Mouse (Mus musculus) testis, postnatal 14 days (tissue): Measurements from ENCODE around the gene Nisch.
A peak's percentile ranks its signal among the peaks of the same experiment; 100 is the strongest.

ENCODE experiments used
- DNase-seq: peaks from one replicate; pipeline ENCODE4 v3.0.0; 2021; ENCODE audit warnings: low spot score

Nisch gene

DNA sequence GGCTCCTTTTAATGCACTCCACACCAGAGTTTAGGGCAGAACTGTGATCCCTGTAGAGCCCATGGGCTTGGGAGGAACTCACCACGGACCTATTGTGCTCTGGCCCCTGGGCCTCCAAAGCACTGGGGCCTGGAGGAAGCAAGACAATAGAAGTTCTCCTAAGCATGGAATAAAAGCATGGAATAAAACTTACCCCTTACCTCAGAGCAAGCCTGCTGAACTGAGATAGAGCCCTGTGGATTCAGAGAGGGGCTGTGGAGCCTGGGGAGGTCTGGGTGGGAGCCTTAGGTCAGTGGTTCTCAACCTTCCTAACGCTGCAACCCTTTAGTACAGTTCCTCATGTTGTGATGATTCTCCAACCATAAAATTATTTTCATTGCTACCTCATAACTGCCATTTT, at the start of gene Nisch:
Nisch (minus strand) TSS at position 101 of the 400 bp plus-strand sequence.
- no peak for DNase-seq

DNA sequence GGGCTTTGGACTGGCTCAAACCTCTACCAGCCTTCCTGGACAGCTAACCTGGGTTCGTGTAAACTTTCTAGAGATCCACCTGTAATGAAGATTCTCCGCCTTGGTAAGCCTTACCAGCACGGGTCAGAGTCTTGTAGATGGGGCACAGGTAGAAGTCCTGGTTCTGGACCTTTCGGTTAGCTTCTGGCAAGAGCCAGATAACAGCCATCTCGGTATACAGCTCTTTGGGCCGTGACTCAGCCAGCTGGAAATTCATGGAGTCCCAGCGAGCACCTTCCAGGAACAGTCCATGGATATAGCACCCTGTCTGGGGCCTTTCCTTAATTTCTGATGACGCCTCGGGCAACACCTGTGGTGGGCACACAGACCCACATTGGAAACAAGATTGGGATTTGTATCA, 44.2 kb upstream of the Nisch start:
- no peak for DNase-seq

DNA sequence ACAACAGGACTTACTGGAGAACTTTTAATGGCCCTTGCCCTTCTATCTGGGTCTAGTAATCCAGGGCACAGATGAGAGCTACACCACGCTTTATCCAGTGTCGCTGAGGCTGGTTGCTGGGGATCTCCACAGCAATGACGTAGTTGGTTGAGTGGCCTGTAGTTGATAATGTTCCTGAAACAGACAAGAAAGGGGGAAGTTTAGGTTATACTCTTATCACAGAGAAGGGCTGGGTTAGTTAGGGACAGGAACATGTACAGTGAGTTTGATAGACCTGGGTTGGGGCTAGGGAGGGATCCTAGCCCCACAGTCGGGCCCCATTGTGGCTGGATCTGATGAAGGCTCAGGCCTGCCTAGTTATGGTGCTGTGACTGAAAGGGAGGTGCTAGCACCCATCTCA, 43.6 kb upstream of the Nisch start:
- DNase-seq: no peak

DNA sequence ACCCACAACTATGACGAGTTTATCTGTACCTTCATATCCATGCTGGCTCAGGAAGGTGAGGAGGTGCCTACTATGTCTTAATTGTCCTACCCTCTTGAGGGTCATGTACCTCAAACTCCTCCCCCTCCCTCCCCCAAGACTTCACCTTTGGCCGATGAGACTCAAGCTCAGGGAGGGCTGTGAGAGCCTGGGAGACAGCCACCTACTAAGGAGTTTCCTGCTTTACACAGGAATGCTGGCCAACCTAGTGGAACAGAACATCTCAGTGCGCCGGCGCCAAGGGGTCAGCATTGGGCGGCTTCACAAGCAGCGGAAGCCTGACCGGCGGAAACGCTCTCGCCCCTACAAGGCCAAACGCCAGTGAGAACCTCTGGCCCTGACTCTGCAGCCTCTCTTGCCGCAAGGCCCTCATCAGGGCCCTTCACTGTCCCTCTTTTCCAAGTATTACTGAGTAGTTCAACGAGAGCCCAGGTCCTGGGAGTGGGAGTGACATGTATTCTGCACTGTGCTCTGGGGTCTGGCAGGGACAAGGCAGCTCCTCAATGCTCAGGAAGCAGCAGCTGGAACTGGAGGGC, 41.8 kb upstream of the Nisch start:
- DNase-seq: no peak

DNA sequence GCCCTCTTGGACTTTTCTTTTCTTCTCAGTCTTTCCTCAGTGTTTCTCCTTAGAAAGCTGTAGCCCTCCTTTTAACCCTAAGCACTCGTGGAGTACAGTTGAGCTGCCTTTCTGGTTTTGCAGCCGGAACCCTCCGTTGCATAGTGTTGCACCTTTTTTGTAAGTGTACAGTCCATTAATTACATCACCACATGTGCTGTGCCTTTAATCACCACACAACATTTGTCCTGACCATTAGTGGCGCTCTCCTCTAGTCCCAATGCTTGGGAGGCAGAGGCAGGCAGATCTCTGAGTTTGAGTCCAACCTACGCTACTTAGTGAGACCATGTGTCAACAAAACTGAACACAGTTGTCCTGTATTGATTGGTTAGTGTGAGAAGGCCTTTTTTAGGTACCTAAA, 35.3 kb upstream of the Nisch start:
- no peak for DNase-seq

DNA sequence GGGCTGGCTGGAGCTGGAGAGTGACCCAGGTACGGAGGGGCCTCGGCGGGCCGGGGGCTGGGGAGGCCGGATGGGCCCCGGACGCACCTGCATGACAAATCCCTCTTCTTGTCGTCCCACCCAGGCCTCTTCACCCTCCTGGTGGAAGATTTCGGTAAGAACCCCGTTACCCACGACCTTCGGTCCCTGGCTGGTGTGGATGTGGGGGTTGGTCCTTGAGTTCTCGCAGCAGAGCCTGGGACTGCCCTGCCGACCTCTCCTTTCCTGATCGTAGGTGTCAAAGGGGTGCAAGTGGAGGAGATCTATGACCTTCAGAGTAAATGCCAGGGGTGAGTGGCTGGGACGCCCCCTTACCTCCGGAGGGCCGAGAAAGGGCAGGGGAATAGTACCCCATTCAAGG, 34.9 kb upstream of the Nisch start:
- DNase-seq: no peak

DNA sequence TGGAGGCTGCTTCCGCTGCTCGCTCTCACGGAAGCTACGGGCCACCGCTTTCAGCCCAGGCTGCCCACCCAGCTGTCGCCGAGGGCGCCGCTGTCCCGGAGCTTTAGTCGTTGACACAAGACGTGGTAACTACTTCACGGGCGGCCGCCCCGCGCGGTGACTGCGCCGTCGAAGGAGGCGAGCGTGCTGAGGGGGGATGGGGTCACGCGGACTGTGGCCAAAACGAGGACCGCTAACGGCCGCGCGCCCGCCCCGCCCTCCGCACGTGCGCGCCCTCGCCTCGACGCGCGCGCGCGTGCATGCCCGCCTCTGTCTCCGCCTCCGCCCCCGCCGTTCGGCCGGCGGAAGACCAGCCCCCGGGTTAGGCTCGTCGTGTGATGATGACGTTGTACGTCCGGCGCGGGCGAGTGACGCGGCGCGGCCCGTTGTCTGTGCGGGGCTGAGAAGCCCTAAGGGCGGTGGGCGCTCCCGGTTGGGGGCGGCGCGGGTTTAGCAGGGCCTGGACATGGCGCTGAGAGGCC, 34.4 kb upstream of the Nisch start, which contains the start of the genes Phf7 and Bap1:
Phf7 (minus strand) TSS at position 234 of the 521 bp plus-strand sequence.
Bap1 (plus strand) TSS at position 367 of the 521 bp plus-strand sequence.
- peak; percentile 96 for DNase-seq

DNA sequence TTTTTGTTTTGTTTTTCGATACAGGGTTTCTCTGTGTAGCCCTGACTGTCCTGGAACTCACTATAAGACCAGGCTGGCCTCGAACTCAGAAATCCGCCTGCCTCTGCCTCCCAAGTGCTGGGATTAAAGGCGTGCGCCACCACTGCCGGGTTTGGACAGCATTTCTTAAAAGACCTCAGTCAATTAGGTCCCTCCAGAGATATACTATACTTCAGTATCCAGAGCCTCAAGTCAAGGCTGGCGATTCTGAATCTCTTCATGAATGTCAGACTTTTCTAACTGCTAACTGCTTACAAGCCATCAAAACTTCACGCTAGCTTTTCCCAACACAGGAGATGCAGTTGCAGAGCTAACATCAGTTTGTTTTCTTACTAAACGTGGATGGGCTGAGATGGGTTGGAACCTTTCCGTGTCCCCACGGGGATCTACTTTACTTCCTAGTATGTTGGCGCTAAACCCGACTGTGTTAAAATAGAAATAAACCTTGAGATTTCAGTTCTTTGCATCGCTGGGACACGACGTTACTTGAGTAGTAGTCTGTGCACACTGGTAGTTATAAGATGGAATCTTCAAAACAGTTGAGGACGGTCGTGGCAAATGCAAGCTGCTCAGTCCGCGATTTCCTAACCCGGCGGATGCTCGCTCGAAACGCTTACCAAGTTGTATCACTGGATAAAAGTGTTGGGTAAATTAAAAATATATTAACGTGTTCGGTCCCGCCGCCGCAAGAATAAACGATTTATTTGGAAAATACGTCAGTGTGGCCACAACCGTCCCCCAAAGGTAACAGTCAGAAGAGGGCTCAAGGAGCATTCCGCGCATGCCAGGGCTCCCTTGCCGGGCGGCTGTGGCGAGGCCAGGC, 33.7 kb upstream of the Nisch start:
- no peak for DNase-seq

DNA sequence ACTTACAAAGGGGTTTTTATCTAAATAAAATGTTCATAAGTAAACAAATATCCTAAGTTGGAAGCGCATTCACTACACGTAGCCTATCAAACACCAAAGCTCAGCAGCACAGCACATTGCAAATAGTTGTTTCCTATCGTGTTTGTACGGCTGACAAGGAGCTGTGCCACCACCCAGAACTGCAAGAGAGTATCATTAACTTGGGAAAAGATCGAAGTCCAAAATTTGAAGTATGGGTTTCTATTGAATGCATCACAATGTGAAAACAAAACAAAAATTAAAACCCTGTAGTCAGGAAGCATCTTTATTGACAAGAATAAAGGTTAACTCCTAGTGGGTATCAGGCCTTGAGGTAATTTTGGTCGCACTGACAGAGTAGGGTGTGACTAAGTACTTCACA, 31.6 kb upstream of the Nisch start:
- no peak for DNase-seq

DNA sequence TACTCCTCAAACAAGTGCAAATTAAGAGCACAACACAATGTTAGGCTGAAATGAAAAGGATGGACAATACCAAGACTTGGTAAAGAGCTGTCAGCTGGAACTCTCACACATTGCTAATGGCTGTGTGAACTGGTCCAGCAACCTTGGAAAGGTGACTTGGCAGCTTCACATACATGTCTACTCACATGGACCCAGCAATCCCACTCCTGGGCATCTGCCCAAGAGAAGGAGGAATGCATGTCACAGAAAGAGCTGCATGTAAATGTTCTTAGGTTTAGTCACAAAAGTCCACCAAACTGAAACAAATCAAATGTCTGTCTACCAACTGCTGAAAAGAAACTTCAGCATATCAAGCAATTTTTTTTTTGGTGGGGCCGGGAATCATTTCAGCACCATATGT, 29.2 kb upstream of the Nisch start:
- DNase-seq: no peak

DNA sequence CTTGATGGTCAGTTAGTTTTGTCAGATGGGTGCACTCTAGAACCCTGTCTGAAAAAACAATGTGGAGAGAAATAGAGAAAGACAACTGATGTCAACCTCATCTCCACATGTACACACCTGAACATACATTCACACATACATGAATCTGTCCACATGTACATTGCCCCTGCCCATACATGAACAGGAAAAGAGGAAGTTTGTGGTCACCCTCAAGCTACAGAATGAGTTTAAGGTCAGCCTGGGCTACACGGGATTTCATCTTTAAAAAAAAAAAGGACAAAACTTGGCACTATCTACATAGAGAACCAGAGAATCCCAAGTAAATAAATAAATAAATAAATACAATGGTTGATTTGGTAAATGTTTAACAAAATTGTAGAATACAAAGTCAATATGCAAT, 28.0 kb upstream of the Nisch start:
- no peak for DNase-seq

DNA sequence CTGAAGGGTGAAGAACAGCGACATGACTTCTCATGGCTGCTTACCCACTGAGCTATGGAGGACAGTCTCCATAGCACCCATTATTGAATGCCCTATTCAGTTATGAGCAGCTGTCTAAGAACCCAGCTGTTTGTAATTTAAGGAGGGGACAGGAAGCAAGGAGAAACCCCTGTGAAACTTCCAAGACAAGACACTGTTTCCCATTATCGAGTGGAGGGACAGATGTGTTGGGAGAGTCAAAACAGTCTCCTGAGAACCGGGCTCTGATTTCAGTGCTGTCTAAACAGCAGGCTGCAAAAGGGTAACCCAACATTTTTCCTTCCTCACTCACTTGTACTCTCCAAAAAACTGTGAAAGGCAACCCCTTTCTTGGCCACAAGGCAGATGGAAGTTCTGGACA, 23.8 kb upstream of the Nisch start:
- DNase-seq: no peak

DNA sequence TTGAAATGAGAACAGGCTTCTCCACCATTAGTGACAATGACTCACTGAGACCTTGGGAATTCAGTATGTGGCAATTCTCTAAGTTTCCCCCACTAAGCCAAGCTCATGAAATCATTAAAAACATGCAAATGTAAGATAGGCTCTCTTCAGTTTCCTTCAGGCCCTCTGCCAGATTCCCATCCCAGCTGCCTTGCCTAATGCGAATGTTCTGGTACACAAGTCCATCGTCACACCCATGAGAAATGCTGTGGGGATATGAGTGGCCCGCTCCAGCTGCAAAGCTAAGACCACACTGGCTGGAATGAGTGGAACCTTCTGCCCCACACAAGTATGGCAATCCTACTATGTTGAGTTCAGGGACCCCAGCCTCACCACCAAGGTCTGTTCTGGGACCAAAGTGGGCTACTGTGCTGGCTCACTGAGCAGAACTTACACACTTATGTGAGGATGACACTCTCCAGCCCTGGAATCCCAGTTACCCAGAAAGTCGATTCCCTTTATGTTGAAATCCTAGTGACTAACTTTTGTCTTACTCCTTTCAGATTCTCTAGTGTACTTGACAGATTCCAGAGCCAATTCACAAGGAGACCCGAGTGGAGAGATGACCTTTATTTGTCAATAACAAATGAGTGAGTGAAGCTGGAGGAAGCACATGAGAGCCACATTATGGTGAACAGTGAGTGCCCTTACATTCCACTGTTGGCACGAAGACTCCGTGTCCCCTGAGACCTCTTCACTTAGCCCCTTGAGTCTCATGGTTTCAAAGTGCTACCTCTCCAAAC, 20.5 kb upstream of the Nisch start:
- DNase-seq: no peak

DNA sequence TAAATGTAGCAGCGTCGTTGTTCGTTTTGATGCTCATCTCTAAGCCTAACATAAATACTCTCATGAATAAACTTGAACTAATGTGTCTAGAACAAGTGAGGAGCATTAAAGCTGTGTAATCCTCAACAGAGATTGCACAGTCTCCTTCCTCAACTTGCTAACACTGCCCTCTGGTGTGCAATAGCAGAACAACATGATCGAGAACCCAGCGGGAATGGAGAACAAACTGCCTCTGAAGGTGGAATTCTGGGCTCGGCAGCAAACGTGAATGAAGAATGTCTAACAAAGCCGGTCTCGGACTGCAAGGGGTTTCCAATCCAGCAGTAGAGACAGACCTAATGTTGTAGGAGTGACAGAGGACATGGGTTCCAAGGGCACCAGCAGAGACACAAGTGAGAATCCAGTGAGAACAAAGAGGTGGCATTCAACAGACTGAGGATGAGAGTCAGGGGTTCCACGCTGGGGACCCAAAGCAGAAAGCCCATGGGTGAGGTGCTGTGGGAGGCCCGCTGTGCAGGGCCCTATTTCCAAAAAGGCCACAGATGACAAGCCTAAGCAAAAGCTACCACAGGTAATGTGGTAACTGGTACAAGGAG, 17.3 kb upstream of the Nisch start:
- DNase-seq: no peak

DNA sequence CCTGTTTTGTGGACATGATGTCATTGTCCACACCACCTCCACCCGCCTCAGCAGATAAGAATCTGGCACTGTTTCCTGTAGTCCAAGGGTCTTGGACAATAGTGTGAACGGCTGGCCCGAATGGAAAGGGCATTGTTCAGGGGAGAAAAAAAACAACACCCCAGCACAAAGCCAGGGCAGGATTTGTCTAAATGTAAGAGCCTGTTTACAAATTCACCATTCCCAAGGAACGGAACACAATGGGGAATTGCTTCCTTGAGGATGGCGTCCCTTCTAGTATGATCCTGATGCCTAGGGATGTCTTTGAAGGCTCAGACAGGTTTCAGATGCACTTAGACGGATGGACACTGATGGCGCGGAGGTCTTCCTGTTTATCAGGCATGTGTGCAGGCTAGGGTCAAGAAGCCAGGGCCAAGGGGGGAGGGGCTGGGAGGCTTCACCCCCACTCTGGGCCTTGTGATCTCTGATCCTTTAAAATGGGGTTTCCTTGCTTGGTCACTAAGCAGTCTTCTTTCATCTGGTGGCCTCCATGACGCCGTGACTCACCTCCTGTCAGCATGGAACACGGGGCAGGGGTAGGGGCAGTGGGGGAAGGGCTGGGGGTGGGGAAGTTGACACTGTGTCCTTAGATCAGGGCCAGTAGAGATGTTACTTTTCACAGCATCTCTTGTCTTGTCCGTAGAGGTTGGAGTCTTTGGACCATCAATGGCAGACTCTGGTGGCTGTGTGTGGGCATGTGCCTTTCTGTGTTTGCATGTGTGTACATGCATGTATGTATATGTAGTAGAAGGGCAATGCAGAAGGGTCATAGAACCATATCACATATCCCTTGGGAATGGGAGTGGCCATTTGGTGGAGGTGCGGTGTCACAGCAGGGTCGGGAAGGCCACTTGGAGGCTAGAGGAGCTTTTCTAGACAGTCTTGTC, 16.6 kb upstream of the Nisch start:
- no peak for DNase-seq

DNA sequence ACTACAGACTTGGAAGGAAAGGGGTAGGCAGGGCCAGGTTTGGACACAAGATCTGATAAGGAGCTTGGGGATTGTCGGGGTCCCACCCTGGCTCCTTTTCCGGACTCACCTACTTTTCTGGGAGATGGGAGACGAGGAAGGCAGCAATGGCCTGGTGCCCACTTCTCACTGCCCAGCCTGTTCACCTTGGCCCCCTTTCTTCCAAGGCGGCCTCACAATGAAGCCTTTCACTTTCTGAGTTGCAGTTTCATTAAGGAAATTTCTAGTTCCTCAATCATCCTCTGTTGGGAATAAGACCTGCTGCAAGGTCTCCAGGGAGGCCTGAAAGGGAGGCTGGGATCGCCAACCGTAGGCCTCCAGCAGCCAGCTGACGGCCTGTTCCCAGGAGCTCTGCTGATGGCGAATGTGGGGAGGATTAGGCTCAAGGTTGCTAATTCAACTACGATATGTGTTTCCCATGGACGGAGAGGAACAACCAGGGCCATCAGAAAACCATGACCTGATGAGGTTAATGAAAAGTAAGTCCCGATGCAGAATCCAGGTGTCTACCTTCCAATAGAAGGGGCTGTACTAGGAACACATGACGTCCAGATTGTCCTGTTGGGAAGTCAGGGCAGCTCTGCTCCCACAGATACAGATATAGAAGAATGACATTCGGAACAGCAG, 15.8 kb upstream of the Nisch start:
- no peak for DNase-seq

DNA sequence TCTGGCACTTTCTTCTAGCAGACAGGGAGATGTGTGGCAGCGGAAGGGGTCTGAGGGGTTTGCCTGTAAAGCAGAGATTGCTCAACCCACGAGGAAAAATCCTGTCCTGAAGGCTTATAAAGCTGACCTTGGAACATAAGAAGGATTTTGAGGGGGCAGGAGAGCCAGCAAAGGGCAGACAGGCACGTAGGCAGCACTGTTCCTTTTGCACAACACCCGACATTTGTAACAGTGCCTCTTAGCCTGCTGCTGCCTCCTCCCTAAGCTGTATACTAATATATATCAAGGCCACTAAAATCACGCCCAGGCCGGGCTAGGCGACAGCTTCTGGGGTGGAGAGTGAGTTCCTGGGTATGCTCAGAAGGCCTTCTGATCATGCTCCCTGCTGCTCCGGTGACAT, 13.7 kb upstream of the Nisch start:
- no peak for DNase-seq

DNA sequence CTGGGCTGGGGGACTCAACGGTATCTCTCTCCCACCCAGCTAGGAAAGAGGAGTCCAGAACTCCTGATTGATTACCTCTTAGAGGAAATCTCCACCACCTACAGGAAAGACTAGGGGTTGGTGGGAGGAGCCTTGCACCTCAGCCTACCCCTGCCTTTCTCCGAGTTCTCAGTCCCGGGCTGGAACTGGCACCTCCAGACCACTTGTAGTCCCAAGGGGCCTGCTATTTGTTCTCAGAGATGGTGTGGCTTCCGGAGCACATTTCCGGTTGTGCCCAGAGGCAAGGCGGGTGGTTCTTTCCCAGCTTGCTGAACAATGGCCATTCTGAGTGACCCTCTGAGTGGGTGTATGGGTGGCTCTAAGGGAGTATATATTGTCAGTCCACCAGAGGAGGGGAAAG, 11.5 kb upstream of the Nisch start:
- no peak for DNase-seq

DNA sequence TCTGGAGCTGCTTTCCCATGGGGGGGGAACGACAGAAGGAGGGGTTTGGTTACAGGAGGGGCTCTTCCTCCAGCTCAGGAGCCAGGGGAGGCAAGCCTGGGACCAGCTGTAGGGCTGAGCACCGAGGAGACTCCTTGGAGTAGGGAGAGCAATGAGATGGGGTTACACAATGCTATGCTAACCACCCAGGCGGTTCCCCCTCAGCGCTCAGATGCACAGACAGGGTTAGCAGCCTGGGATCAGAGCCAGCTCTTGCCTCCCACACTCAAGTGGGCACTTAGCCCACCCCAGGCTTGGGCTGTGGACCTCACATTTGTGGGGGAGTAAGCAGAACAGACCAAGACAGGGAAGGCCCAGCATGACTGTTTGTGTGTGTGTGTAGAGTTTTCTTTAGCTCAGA, 10.2 kb upstream of the Nisch start:
- peak; percentile 71 for DNase-seq

DNA sequence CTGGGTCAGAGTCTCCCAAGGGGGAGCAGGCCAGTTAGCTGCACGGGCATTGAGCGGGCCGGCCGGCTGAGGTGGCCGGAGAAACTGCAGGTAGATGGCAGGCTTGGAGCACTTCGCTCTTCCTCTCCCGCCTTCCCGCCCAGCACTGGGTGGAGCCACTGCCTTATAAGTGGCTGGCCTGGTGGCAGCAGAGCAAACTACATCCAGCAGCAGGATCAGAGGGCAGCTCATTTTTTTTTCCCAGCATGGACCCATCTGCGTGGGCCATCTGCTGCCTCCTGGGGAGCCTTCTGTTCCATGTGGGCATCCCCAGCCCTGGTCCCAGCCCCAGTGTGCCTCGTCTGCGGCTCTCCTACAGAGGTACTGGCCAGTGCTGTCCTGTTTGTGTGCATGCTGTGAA, 920 bp upstream of the Nisch start, which contains the start of gene Sema3g:
Sema3g (plus strand) TSS at position 195 of the 400 bp plus-strand sequence.
- peak; percentile 46 for DNase-seq
